Mouse (Mus musculus): ENCODE results near the gene Slc30a7. TPM values are rescaled to one million over a fixed set of nuclear protein-coding genes. Genes with fewer than 3 reads are reported as not detected.
"Not testable (repeated sequence)": the region's sequence is repeated elsewhere in the genome, so short reads cannot be mapped to it uniquely, and the experiment has no call there.

Slc30a7 gene
- total RNA-seq, 2 experiments from 2014 or later: 15.9 to 29.7 TPM

DNA sequence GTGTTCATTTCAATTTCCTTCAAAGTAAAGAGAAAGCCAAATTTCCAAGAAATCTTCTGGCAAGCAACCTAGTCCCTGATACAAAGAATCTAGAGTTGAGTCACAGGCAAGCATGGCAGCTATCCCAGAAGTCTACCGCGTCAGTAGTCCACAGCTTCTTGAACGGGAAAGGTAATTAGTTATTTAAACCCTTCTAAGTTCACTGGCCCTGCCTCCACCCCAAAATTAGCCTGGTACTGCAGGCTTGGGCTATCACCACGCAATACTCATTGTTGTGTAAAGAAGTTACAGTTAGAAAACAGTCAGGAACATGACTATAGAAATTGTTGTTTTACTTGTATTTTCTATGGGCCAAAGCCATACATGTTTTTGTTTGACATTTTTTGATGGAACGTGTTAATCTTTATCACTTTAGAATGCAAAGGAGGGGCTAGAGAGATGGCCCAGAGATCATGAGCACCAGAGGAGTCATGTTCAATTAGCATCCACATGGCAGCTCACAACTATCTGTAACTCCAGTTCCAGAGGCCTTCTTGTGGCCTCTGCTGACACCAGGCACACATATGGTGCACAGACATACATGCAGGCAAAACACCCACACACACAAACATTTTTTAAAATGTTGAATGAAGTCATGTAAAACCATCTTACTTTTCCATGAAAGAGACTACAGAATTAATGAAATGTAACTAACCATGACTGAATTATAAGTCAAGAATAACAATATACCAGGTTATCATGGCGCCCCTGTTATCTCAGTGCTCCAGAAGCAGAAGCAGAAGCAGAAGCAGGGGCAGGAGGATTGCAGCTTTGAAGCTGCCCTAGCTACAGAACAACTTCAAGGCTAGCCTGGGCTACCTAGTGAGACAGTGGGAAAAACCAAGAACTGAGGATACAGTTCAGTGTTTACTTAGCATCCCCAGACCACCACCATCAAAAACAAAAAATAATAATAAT, 57.0 kb downstream of the Slc30a7 start:
- ATAC-seq (replicated peaks; ENCODE audit: poor library complexity, severe bottlenecking): no peak

GRCm38 (mm10) chr3:115949220-115949920, 57.8 kb downstream of the Slc30a7 start:
- no peak for ATAC-seq (replicated peaks; ENCODE audit: poor library complexity, severe bottlenecking)

- ATAC-seq (replicated peaks; ENCODE audit: poor library complexity, severe bottlenecking): no peak
Measured at GRCm38 (mm10) chr3:115946272-115946671, 60.9 kb downstream of the Slc30a7 start.

DNA sequence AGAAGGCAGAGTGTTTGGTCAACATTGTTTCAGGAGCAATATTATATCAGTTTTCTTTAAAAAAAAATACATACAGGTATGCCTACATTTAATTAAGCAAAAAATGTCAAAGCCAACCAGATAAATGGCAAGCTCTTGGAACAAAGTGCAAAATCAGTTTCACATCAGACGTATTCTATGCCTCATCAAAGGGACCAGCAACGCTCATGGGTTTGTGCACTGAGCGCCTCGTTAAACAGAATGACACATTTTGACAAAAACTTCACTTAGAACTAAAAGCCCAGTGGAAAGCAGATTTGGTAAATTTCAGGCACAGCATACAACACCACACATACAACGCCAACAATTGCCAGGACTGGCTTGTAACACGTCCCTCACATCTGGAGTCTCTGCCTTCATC, 62.8 kb downstream of the Slc30a7 start:
- ATAC-seq (replicated peaks; ENCODE audit: poor library complexity, severe bottlenecking): no peak

GRCm38 (mm10) chr3:115941464-115941863, 65.7 kb downstream of the Slc30a7 start:
- ATAC-seq (replicated peaks; ENCODE audit: poor library complexity, severe bottlenecking): no peak

DNA sequence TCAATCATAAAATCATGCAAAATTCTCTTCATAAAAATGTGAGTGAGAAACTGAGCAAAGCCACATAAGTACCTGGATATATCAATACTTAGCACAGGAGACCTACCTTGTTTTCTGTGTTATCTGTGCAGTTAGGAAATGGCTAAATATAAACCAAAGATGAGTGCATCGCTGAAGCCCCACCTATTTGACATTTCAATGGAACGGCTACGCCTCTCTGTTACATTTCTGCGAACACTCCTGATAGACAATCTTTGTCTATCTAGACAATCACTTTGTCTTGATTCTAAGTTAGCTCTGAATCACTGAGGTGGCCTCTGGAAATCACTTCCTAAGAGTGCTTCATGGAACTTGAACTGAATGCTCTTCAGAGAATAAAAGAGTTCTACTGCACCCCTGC, 66.7 kb downstream of the Slc30a7 start:
- no peak for ATAC-seq (replicated peaks; ENCODE audit: poor library complexity, severe bottlenecking)

- ATAC-seq (replicated peaks; ENCODE audit: poor library complexity, severe bottlenecking): no peak
Measured at GRCm38 (mm10) chr3:115937807-115938206, 69.4 kb downstream of the Slc30a7 start.

GRCm38 (mm10) chr3:115936734-115937599, 70.2 kb downstream of the Slc30a7 start:
- peak; percentile 93 for ATAC-seq (replicated peaks; ENCODE audit: poor library complexity, severe bottlenecking)

DNA sequence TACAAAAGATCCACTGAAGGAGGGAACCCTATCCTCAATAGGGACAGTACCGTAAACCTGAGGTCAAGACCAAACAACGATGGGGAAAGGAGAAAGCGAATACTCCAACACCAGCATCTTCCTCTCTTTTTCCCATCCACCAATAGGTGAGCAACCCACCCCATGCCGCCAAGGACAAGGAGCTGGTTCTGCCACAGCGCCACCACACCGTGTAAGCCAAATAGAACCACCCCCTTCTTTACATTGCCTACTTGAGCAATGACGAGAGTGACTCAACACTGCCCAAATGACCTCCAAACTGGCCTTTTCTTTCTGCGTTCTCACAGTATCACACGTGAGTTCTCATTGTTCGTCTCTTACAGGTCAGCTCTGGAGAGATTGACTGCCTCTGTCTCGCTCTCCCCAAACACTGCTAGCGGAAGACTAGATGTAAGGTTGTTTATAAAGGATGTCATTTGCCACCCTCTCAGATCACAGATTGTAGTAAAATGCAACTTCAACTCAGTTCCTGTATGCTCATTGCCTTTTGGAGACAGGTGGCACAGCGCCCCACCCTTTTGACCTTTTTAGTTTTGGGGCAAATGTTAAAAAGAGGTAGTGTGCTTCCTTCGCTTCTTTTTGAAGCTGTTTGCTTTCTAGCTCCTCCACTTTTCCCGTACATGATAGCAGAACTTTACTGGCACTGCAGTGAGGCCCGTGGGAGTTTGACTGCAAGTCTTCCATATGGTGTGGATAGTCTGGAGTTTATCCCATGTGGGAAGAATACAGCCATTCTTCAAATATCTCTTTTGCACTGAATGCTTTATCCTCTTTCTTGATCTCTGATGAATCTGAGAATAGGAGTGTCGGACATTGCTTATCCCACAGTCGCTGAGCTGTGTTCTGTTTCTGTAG, 73.7 kb downstream of the Slc30a7 start:
- ATAC-seq (replicated peaks; ENCODE audit: poor library complexity, severe bottlenecking): no peak

DNA sequence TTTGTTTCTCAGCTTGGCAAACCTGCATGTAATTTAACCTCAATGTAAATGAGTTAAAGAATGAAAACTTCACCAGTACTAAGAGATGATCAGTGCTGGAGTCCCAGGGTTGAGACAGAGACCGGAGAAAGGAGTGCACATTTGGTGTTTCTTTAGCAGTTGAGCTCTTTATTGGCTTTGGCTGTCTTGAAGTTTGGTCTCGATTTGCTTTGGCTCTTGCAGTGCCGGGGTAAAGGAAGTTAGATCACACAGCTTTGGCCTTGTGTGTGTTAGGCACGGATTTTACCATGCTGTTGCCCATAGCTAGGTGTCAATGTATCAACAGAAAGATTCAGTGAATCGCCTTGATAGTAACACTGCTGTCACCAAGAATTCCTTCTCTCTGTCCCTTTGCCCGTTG, 75.5 kb downstream of the Slc30a7 start:
- ATAC-seq (replicated peaks; ENCODE audit: poor library complexity, severe bottlenecking): no peak

- no peak for ATAC-seq (replicated peaks; ENCODE audit: poor library complexity, severe bottlenecking)
Measured at GRCm38 (mm10) chr3:115926531-115926930, 80.7 kb downstream of the Slc30a7 start.

DNA sequence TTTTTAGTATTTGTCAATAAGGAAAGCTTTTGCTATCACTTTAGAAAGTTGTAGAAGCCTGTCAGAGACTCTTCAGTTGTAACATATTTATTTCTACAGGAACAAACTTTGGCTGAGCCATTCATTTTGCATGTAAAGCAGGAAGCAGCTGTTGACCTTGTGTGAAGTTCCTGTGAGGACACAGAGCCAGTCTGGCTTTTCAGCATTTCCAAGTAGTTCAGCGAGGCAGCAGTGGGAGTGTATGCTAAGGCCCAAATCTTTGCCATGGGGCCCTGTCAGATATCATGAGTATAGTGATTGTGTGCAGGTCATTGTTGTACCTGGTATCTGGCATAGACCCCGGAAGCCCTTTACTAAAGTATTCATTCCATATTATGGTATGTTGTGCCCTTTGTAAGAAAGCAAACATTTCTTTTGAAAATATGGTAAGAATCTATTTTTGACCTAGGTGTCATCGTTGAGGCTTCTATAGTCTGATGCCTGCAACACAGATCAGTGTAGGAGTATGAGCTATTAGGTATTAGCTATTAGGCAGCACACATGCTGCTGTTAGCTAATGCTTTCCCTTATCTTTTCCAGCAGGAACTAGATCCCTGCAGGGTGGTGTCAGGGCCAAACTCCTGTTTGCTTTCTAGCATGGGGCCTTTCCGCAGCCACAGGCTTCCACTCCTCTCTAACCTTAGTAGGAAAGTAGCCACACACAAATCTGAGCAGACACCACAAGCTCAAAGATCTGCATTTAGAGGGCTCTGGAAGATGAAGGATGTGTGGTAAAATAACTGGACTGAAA, 82.6 kb downstream of the Slc30a7 start:
- ATAC-seq (replicated peaks; ENCODE audit: poor library complexity, severe bottlenecking): no peak

DNA sequence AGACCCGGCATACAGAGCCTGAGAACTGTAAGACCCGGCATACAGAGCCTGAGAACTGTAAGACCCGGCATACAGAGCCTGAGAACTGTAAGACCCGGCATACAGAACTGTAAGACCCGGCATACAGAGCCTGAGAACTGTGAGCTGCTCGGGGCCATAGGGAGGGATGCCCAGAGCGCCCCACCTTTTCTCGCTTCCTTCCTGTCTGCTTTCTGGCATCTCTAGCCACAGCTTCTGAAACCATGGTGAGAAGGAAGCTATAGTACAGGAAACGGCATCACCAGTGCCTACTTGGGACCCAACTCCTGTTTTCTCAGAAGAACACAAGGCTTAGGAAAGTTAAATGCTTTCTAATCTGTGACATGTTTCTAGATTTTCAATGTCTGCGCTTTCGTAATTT, 99.8 kb downstream of the Slc30a7 start:
- not testable (repeated sequence) for ATAC-seq (replicated peaks; ENCODE audit: poor library complexity, severe bottlenecking)

DNA sequence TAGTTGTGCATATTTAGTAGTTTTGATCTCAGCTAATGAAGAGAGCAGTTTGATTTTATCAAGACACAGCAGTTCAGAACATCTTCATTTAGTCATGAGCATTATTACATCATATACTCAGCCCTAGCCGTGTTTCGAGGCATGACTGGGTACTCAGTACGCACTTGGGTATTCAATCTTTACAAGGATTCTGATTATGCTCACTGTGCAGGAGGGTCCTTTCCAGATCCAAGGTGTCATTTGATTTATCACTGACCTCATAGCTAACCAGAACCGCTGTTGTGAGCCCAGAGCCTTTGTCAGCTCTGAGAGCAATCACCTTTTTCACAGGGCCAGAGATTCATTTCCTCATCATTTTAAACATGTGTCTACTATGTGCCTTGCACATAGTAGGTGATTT, 101.6 kb downstream of the Slc30a7 start:
- no peak for ATAC-seq (replicated peaks; ENCODE audit: poor library complexity, severe bottlenecking)

DNA sequence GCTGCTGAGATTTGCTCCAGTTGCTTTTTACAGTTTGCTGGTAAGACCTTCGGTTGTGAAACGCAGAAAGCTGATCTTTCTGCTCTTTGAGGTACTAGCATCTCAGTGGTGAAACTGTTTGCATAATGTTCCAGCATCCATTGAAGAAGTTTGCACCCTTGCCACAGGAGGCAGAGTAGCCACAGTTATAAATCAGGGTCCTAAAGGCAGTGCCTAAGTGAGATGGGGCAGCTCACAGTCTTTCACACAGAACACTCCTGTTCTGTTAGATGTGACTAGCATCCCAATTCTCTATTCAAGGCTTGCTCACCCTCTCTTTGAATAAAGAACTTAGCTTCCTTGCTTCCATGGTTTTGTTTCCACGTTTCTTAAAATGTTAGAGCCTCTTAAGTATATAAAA, 102.1 kb downstream of the Slc30a7 start:
- ATAC-seq (replicated peaks; ENCODE audit: poor library complexity, severe bottlenecking): no peak

- peak; percentile 100 for ATAC-seq (replicated peaks; ENCODE audit: poor library complexity, severe bottlenecking)
Measured at GRCm38 (mm10) chr3:115902301-115902956, 104.8 kb downstream of the Slc30a7 start.

GRCm38 (mm10) chr3:115898354-115898948, 108.8 kb downstream of the Slc30a7 start:
- no peak for ATAC-seq (replicated peaks; ENCODE audit: poor library complexity, severe bottlenecking)

DNA sequence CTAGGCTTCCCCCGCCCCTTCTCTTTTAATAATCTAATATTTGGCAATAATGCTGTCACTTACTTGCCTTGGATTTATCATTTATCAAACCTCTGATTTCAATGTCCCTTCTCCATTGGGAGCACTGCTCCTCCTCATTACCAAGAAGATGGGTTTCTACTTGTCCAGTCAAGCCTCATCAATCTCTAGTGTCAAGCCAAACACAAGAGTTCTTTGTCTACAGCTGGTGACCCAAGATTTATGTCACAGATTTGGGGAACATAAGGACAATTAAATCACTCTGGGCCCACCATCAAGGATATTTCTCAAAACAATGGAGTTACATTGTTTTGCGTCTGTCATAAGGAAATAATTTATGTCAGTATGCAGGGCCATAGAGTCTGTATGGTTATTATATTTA, 114.0 kb downstream of the Slc30a7 start:
- ATAC-seq (replicated peaks; ENCODE audit: poor library complexity, severe bottlenecking): no peak

Measured in granulocyte monocyte progenitor cell, adult 5-6 weeks (primary cell).